Mouse (Mus musculus): ENCODE data around the gene Foxred2.

The Foxred2 gene

GRCm38 (mm10) chr15:77916851-77917544 is 39.5 kb downstream of the Foxred2 start:
- peak; percentile 97 for DNase-seq (ENCODE audit: low read depth)

DNA sequence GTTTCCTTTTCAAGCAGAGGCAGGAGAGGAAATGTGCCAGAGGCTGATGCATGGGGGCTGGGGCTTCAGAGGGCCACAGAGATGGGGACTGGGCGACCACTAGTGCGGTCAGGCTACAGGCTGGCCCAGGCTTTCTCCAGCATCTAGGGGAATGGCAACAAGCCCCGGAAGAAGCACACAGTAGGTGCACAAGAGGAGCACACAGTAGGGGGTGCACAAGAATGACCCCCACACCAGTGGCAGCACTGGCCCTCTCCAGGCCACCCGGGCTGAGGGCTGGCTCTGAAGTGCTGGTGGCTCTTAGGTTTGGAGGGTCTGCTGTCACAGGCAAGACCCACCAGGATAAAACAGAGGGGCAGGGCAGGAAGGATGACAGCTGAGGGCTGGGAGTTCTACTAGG is 41.2 kb downstream of the Foxred2 start:
- DNase-seq (ENCODE audit: low read depth) = no peak

DNA sequence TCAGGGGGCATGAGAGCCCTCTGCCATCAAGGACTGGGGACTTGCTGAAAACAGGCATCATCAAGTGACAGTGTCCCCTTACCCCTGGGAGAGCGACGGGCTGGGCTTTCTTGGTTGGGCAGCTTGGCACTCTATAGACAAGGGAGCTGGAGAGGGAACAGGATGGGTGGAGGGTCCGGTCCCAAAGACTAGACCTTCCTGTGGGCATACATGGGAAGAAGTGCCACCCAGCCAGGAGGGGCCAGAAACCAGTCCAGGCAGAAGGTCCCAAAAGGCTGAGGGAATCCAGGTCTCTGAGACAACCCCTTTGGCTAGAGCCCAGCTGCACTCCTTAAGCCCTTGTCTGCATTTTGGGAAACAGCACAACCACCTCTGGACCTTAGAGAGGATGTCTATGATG is 42.0 kb downstream of the Foxred2 start:
- DNase-seq (ENCODE audit: low read depth) = no peak

- DNase-seq (ENCODE audit: low read depth) = no peak
Observed at GRCm38 (mm10) chr15:77913054-77913453, 43.5 kb downstream of the Foxred2 start.

DNA sequence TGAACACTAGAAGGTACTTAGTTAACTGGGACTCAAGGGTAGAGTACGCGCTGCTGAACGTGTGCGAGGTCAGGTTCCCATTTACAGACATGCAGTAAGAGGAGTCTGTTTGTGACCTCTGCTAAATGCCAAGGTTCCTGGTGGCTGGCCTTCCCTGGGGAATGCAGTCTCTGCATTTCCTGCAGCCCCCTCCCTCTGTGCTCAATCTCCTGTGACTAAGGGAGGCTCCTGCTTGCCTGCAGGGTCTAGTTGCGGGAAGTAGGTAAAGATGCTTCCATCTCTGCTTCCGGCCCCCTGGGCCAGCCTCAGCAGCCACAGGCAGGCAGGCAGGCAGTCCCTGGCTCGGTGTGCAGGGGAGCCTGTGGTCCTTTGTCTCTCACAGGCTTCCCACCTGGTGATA is 43.9 kb downstream of the Foxred2 start:
- DNase-seq (ENCODE audit: low read depth) = no peak

GRCm38 (mm10) chr15:77912048-77912447 is 44.5 kb downstream of the Foxred2 start:
- DNase-seq (ENCODE audit: low read depth) = no peak

- DNase-seq (ENCODE audit: low read depth) = peak; percentile 63
Observed at GRCm38 (mm10) chr15:77911065-77911464, 45.5 kb downstream of the Foxred2 start.

GRCm38 (mm10) chr15:77907646-77908518 is 48.6 kb downstream of the Foxred2 start:
- no peak for DNase-seq (ENCODE audit: low read depth)

DNA sequence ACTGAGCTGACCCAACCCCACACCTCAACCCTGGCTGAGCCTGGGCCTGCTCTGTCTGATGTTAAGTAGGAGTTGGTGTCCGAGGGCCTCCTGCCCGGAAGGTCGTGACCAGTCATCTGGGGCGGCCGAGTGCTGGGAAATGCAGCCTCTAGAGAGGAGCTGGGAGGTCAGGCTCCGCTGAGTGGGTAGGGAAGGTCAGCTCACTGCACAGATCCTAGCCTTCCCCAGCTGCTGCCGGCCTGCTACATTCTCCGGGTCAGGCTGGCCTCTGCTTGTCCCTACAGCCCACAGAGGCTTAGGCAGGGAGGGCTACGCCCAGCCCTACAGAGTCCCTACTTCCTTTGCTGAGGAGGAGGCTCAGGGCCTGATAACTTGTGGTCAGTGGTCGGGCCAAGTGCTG is 50.0 kb downstream of the Foxred2 start:
- no peak for DNase-seq (ENCODE audit: low read depth)

- DNase-seq (ENCODE audit: low read depth) = no peak
Observed at GRCm38 (mm10) chr15:77906081-77906480, 50.4 kb downstream of the Foxred2 start.

DNA sequence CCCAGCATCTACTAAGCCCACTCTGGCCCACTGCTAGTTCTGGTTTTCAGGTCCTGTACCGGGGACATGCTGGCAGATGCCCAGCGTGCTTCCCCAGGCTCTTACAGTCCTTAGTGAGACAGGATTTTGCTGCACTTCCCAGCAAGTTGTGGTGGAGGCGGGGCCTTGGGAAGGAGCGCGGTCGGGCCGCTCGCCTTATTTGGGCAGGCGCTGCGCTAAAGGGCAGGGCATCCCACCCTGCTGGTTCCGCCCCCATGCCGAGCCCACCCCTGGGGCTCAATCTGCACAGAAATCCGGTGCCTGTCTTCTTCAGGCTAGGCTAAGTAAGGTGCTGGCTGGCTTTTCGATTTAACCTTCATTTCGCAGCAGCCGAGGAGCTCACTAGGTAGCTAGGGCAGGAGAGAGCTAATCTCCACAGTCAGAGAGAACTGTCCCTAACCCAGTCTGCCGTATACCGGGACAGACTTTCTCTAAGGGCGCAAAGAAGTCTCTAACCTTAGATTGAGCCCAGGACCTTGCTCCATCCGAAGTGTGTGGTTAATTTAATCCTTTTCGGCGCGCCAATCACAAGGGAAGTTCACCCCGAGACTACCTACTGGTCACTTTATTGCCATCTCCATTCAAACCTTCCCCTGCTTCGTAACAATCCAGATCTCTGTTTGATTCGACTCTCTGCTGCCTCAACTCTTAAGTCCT is 51.1 kb downstream of the Foxred2 start:
- DNase-seq (ENCODE audit: low read depth) = peak; percentile 91

GRCm38 (mm10) chr15:77904363-77904892 is 52.1 kb downstream of the Foxred2 start:
- DNase-seq (ENCODE audit: low read depth) = no peak

DNA sequence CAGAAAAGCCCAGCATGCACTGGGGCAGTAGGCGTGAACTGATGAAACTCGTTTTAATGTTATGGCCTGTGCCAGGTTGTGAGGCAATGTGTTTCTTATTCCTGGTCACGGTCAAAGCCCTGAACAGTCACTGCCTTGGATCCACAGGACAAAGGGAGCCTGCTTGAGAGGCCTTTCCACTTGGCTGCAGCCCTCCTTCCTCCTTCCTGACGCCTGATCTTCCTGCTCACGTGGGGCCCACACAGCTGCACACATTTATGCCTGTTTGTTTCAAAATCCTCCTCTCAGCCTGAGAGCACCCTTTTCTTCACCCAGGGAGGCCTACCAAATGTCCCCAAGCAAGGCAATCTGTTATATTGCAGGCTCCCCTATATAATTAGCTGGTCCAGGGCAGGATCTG is 53.3 kb downstream of the Foxred2 start:
- DNase-seq (ENCODE audit: low read depth) = peak; percentile 45

- DNase-seq (ENCODE audit: low read depth) = no peak
Observed at GRCm38 (mm10) chr15:77894926-77895325, 61.6 kb downstream of the Foxred2 start.

- DNase-seq (ENCODE audit: low read depth) = peak; percentile 84
Observed at GRCm38 (mm10) chr15:77893292-77893691, 63.2 kb downstream of the Foxred2 start.

DNA sequence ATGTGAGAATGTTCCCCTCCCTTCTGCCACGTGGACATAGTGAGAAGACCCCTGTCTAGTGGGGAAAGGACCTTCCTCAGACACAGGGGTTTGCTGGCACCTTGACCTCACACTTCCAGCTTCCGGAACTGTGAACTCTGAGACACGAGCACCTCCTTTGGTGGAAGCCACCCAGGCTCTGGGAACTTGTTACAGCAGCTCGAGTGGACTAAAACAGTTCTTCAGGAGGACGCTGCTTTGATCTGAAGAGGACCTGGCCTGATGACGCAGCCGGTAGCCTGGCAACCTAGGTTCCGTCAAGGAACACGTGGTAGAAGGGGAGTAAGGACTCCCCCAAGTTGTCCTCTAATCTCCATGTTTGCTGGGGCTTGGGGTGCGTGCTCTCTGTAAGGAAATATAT is 64.1 kb downstream of the Foxred2 start:
- DNase-seq (ENCODE audit: low read depth) = no peak

DNA sequence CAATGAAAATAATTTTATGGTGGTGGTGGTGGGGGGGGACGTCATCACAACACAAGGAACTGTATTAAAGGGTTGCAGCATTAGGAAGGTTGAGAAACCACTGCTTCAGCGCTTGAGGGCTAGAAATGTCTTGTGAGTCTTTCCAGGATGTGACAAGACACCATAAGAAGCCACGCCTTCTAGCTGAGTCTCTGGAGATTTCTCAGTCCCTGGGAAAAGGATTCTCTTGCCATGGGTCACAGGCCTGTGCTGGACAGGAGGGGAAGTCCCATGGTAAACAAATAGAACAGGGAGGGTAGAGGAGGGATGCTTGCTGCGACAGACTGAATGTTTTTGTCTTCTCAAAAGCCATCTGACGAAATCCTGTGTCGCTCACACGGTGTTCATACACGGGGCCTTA is 64.8 kb downstream of the Foxred2 start:
- peak; percentile 62 for DNase-seq (ENCODE audit: low read depth)
